Mouse (Mus musculus): ENCODE data around the gene Hpd. TPM values are rescaled to one million over a fixed set of nuclear protein-coding genes. Genes with fewer than 3 reads are reported as not detected.

Hpd gene
- polyA plus RNA-seq, 1 experiment from 2014 or later: not detected

DNA sequence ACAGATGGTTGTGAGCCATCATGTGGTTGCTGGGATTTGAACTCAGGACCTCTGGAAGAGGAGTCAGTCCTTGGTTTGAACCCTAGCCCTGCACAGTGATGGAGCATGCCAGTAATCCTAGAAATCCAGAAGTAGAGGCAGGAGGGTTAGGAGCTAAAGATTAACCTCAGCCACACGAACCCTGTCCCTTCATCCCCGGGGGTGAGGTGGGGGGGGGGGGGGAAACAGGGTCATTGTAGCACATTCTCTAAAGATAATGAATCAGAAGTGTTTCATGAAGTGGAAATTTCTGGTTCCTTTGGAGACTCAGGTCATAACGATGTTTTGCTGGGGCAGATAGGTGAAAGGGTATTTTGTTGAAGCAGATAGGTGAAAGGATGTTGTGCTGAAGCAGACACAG, 8.4 kb upstream of the Hpd start:
- no peaks in the 10 kb centered on the region for H3K27me3 ChIP-seq (replicated peaks; ENCODE audit: insufficient read depth, low read length)
- no peak for TF ChIP-seq CTCF (IDR thresholded peaks at IDR 0.05)
- no peak for TF ChIP-seq EP300 (IDR thresholded peaks at IDR 0.05)
- no peak overlapping the region for H3K27ac ChIP-seq (ENCODE audit: low read length)
- 59% methylated on average over 3 of the region's 3 CpGs for WGBS
- no peaks in the 10 kb centered on the region for H3K9me3 ChIP-seq (ENCODE audit: low read length)
- no peak overlapping the region for H3K9ac ChIP-seq (replicated peaks; ENCODE audit: low read depth)
- no peaks in the 10 kb centered on the region for H3K4me1 ChIP-seq (ENCODE audit: insufficient read depth, low read depth, low read length)
- no peak for DNase-seq (ENCODE audit: low spot score)
- no peak overlapping the region for H3K4me2 ChIP-seq (replicated peaks; ENCODE audit: low read depth, low read length)
- no peak overlapping the region for H3K4me3 ChIP-seq (ENCODE audit: low read depth, low read length)
- ATAC-seq: no peak
- H3K36me3 ChIP-seq (ENCODE audit: insufficient read depth, low read length): no peaks in the 10 kb centered on the region

DNA sequence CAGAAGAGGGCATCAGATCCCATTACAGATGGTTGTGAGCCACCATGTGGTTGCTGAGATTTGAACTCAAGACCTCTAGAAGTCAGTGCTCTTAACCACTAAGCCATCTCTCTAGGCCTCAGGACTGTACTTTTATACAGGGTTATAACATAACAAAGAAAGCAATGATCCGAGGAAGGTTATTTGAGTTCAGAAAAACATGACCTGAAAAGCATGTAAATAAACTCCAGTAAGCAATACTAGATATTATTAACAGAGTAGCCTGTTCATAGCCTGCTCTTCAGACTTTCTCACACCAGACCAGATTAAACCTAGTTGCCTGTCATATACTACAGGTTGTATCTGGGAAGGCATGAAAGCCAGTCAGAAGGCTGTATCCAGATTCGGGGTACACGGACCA, 4.8 kb upstream of the Hpd start:
- no peak overlapping the region for H3K27ac ChIP-seq (ENCODE audit: low read length)
- H3K4me3 ChIP-seq (ENCODE audit: low read depth, low read length): no peak overlapping the region
- 93% methylated on average over 3 of the region's 3 CpGs for WGBS
- H3K4me1 ChIP-seq (ENCODE audit: insufficient read depth, low read depth, low read length): no peaks in the 10 kb centered on the region
- no peaks in the 10 kb centered on the region for H3K9me3 ChIP-seq (ENCODE audit: low read length)
- TF ChIP-seq EP300 (IDR thresholded peaks at IDR 0.05): no peak
- no peak for TF ChIP-seq CTCF (IDR thresholded peaks at IDR 0.05)
- no peaks in the 10 kb centered on the region for H3K27me3 ChIP-seq (replicated peaks; ENCODE audit: insufficient read depth, low read length)
- H3K36me3 ChIP-seq (ENCODE audit: insufficient read depth, low read length): no peaks in the 10 kb centered on the region
- no peak overlapping the region for H3K9ac ChIP-seq (replicated peaks; ENCODE audit: low read depth)
- DNase-seq (ENCODE audit: low spot score) (no peak), ATAC-seq (no peak)
- no peak overlapping the region for H3K4me2 ChIP-seq (replicated peaks; ENCODE audit: low read depth, low read length)

DNA sequence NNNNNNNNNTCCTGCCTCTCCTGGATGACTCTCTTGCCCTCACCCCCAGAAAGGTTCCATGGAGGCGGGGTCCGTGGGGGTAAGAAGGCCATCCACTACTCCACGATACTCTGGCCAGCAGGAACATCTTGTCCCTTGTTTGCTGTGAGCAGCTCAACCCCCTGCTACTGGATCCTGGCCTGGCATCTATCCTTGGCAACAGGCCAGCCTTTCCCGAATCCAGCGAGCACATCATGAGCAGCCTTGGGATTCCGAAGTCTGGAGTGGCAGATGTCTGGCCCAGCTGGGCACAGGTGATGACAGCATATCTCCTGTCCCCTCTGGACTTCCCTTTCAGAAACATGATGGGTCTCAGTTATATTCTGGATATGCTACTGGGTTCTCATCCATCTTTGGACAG, 3.4 kb upstream of the Hpd start:
- Histone ChIP-seq H3K4me1 (ENCODE audit: insufficient read depth, low read depth, low read length) (no peaks in the 10 kb centered on the region), H3K27ac (ENCODE audit: low read length) (no peak overlapping the region), H3K4me2 (replicated peaks; ENCODE audit: low read depth, low read length) (no peak overlapping the region), H3K9ac (replicated peaks; ENCODE audit: low read depth) (no peak overlapping the region), H3K9me3 (ENCODE audit: low read length) (no peaks in the 10 kb centered on the region), H3K27me3 (replicated peaks; ENCODE audit: insufficient read depth, low read length) (no peaks in the 10 kb centered on the region), H3K4me3 (ENCODE audit: low read depth, low read length) (no peak overlapping the region), H3K36me3 (ENCODE audit: insufficient read depth, low read length) (no peaks in the 10 kb centered on the region)
- no peak for TF ChIP-seq EP300 (IDR thresholded peaks at IDR 0.05)
- TF ChIP-seq CTCF (IDR thresholded peaks at IDR 0.05): no peak
- DNase-seq (ENCODE audit: low spot score) (no peak), ATAC-seq (no peak)
- WGBS: 48% methylated on average over 6 of the region's 6 CpGs

DNA sequence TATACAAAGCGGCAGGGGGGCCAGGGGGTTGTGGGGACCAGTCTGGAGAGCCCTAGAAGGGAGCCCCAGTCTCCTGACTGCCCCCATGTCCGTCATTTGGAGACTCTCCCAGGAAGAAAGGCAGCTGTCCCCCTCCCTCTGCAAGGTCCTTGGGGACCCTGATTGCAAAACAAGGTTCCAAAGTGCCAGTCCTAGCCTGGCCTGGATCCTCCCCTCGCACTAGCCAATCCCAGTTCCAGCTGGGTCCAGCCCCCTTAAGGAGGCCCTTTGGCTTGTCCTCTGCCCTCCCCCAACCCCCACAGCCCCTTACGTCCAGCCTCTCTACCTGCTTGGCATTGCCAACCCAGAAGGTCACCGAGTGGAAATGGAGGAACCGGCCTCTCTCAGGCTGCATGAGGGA, 991 bp downstream of the Hpd start:
- DNase-seq (ENCODE audit: low spot score): no peak
- no peak for TF ChIP-seq EP300 (IDR thresholded peaks at IDR 0.05)
- no peak for TF ChIP-seq CTCF (IDR thresholded peaks at IDR 0.05)
- Histone ChIP-seq H3K4me3 (ENCODE audit: low read depth, low read length) (no peak overlapping the region), H3K27me3 (replicated peaks; ENCODE audit: insufficient read depth, low read length) (no peaks in the 10 kb centered on the region), H3K27ac (ENCODE audit: low read length) (no peak overlapping the region), H3K9ac (replicated peaks; ENCODE audit: low read depth) (no peak overlapping the region), H3K4me2 (replicated peaks; ENCODE audit: low read depth, low read length) (no peak overlapping the region), H3K36me3 (ENCODE audit: insufficient read depth, low read length) (no peaks in the 10 kb centered on the region), H3K4me1 (ENCODE audit: insufficient read depth, low read depth, low read length) (no peaks in the 10 kb centered on the region), H3K9me3 (ENCODE audit: low read length) (no peaks in the 10 kb centered on the region)
- ATAC-seq: no peak
- WGBS: 62% methylated on average over 6 of the region's 6 CpGs

DNA sequence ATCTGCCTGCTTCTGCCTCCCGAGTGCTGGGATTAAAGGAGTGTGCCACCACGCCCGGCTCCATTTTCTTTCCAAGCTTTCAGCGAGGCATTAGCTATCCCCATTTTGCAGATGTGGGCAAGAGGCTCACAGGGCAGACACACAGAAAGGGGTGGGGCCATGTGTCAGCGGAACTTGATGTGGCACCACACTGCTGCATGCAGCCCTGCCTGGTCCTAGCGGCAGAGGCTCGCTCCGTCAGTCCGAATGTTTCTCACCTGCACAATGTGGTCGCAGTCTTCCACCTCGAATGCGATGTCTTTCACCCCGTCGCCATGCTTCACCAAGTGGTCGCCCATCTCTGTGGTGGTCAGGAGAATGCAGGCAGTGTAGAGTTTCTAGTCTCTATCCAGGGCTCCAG, 2.1 kb downstream of the Hpd start:
- H3K4me3 ChIP-seq (ENCODE audit: low read depth, low read length): no peak overlapping the region
- no peaks in the 10 kb centered on the region for H3K9me3 ChIP-seq (ENCODE audit: low read length)
- ATAC-seq (no peak), DNase-seq (ENCODE audit: low spot score) (no peak)
- no peak overlapping the region for H3K9ac ChIP-seq (replicated peaks; ENCODE audit: low read depth)
- no peak overlapping the region for H3K4me2 ChIP-seq (replicated peaks; ENCODE audit: low read depth, low read length)
- no peaks in the 10 kb centered on the region for H3K4me1 ChIP-seq (ENCODE audit: insufficient read depth, low read depth, low read length)
- 89% methylated on average over 15 of the region's 15 CpGs for WGBS
- TF ChIP-seq CTCF (IDR thresholded peaks at IDR 0.05) (no peak), EP300 (IDR thresholded peaks at IDR 0.05) (no peak)
- no peaks in the 10 kb centered on the region for H3K36me3 ChIP-seq (ENCODE audit: insufficient read depth, low read length)
- H3K27me3 ChIP-seq (replicated peaks; ENCODE audit: insufficient read depth, low read length): no peaks in the 10 kb centered on the region
- no peak overlapping the region for H3K27ac ChIP-seq (ENCODE audit: low read length)

DNA sequence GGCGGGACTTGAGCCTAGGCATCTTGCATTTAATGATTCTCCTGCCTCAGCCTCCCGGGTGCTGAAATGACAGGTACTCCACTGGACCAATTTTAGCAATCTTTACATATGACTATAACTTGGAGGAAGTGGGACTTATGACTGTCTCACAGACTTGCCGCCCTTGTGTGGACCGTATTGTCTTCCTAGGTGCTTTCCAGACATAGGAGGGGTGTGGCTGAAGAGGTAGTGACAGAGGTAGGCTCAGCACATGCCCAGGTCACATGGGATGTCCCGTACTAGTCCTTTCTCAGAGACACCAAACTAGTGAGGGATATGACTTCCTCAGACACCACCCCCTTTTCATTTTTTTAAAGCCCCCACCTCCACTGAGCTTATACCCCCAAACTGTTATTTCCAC, 3.7 kb downstream of the Hpd start:
- Histone ChIP-seq H3K4me3 (ENCODE audit: low read depth, low read length) (no peak overlapping the region), H3K36me3 (ENCODE audit: insufficient read depth, low read length) (no peaks in the 10 kb centered on the region), H3K9me3 (ENCODE audit: low read length) (no peaks in the 10 kb centered on the region), H3K9ac (replicated peaks; ENCODE audit: low read depth) (no peak overlapping the region), H3K27ac (ENCODE audit: low read length) (no peak overlapping the region), H3K4me1 (ENCODE audit: insufficient read depth, low read depth, low read length) (no peaks in the 10 kb centered on the region), H3K4me2 (replicated peaks; ENCODE audit: low read depth, low read length) (no peak overlapping the region), H3K27me3 (replicated peaks; ENCODE audit: insufficient read depth, low read length) (no peaks in the 10 kb centered on the region)
- DNase-seq (ENCODE audit: low spot score) (no peak), ATAC-seq (no peak)
- TF ChIP-seq CTCF (IDR thresholded peaks at IDR 0.05): no peak
- no peak for TF ChIP-seq EP300 (IDR thresholded peaks at IDR 0.05)
- 83% methylated on average over 5 of the region's 5 CpGs for WGBS

DNA sequence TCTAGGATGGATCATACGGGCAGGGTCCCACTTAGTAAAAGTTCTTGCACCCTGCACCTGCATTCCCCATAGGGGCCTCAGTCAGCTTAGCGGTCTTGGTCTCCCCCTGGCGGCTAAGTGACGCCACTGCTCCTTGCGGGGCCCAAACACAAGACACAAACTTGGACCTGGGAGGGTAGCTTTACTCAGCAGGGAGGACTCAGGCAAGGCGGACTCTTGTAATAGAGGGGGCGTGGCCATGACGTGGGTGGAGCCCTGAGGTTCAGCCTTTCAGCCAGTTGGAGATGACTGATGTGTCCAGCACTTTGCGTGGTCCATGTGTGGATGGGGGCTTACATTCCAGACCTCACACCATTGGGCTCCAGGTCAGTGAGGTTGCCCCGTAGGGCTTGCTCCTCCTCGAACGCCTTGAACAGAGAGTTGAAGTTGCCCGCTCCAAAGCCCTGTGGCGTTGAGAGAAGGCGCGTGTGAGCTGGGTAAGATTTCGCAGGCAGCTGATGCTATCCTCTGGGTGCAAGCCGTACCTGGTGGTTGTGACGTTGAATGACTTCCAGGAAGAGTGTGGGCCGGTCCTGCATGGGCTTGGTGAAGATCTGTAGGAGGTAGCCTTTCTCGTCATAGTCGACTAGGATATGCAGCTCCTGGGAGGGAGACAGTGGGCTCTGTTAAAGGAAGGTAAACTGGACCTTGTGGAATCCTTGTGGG, 10.7 kb downstream of the Hpd start:
- TF ChIP-seq EP300 (IDR thresholded peaks at IDR 0.05) (no peak), CTCF (IDR thresholded peaks at IDR 0.05) (peak; percentile 99)

More for the DNA sequence above, 10.7 kb downstream of the Hpd start:
- WGBS: 6% methylated on average over 22 of the region's 22 CpGs
- Histone ChIP-seq H3K36me3 (ENCODE audit: insufficient read depth, low read length) (0 out of 2 replicates have a peak, but pooled peaks cover 4% of the 10 kb centered on the region), H3K4me2 (replicated peaks; ENCODE audit: low read depth, low read length) (peak overlapping the region; percentile 32), H3K9ac (replicated peaks; ENCODE audit: low read depth) (no peak overlapping the region), H3K4me1 (ENCODE audit: insufficient read depth, low read depth, low read length) (no peaks in the 10 kb centered on the region), H3K4me3 (ENCODE audit: low read depth, low read length) (no peak overlapping the region), H3K27me3 (replicated peaks; ENCODE audit: insufficient read depth, low read length) (no peaks in the 10 kb centered on the region), H3K9me3 (ENCODE audit: low read length) (no peaks in the 10 kb centered on the region), H3K27ac (ENCODE audit: low read length) (no peak overlapping the region)
- ATAC-seq: peak; percentile 92
- peak; percentile 96 for DNase-seq (ENCODE audit: low spot score)

All from lung, postnatal 0 days (tissue).